Mouse (Mus musculus): ENCODE measurements around the gene Jtb. TPM values are rescaled to one million over a fixed set of nuclear protein-coding genes. Genes with fewer than 3 reads are reported as not detected.

Gene Jtb
- 96.8 and 99.7 TPM in 2 replicates for polyA plus RNA-seq (2015; fragmentation: Nextera tagmentation; extraction: Ambion mirVana)

GRCm38 (mm10) chr3:90231507-90232333 lies at the start of gene Jtb:
TSS of gene Jtb (plus strand) at chr3:90231597.
- Histone ChIP-seq H3K9ac (peak within 1 kb of the TSS; percentile 86), H3K9me3 (no peaks in the 10 kb centered on the region), H3K36me3 (peaks cover 36% of the 10 kb centered on the region), H3K27me3 (no peaks in the 10 kb centered on the region), H3K4me2 (replicated peaks) (peak within 1 kb of the TSS; percentile 84), H3K4me1 (peaks cover 10% of the 10 kb centered on the region), H3K27ac (peak within 1 kb of the TSS; percentile 87), H3K4me3 (peak within 1 kb of the TSS; percentile 82)
- under 1% methylated on average over 61 of the region's 61 CpGs for WGBS
- ATAC-seq (ENCODE audit: low FRiP score, low read depth), result peak; percentile 97

- Histone ChIP-seq H3K9me3 (no peaks in the 10 kb centered on the region), H3K36me3 (no peaks in the 10 kb centered on the region), H3K4me3 (no peak overlapping the region), H3K9ac (no peak overlapping the region), H3K27ac (no peak overlapping the region), H3K4me2 (replicated peaks) (no peak overlapping the region), H3K27me3 (no peaks in the 10 kb centered on the region), H3K4me1 (no peaks in the 10 kb centered on the region)
- ATAC-seq (ENCODE audit: low FRiP score, low read depth), result no peak
- WGBS, result 79% methylated on average over 3 of the region's 3 CpGs
Measured at GRCm38 (mm10) chr3:90183581-90183980, 47.8 kb upstream of the Jtb start.

GRCm38 (mm10) chr3:90190859-90191510 lies 40.4 kb upstream of the Jtb start:
- H3K27ac ChIP-seq, result no peak overlapping the region
- 75% methylated on average over 11 of the region's 11 CpGs for WGBS
- H3K9me3 ChIP-seq, result no peaks in the 10 kb centered on the region
- H3K9ac ChIP-seq, result no peak overlapping the region
- H3K4me1 ChIP-seq, result peaks cover 4% of the 10 kb centered on the region; the same call in 1 of the 2 replicates
- no peak for ATAC-seq (ENCODE audit: low FRiP score, low read depth)
- H3K4me3 ChIP-seq, result no peak overlapping the region
- no peaks in the 10 kb centered on the region for H3K36me3 ChIP-seq
- no peaks in the 10 kb centered on the region for H3K27me3 ChIP-seq
- H3K4me2 ChIP-seq (replicated peaks), result no peak overlapping the region

DNA sequence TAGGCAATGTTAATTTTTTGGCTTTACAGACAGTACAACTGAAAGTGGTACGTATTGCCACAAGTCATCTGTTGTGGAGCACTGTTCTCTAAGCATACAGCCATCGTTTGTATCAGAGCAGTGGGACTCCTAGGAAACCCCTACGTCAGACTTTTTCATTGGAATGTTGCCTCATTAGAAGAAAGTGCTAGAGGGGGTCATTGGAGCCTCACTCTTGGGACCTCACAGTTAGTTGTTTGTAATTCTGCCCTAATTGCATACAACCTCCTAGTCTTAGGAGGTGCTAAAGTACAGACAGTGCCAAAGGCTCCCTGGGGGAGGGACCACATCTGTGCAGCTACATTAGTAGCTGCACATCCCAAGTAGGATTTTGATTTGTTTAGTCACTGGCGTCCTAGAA lies 36.6 kb upstream of the Jtb start:
- H3K9ac ChIP-seq, result no peak overlapping the region
- WGBS, result 24% methylated on average over 4 of the region's 4 CpGs
- H3K36me3 ChIP-seq, result no peaks in the 10 kb centered on the region
- H3K9me3 ChIP-seq, result no peaks in the 10 kb centered on the region
- H3K4me1 ChIP-seq, result peaks cover 4% of the 10 kb centered on the region; the same call in 1 of the 2 replicates
- no peak overlapping the region for H3K4me2 ChIP-seq (replicated peaks)
- no peaks in the 10 kb centered on the region for H3K27me3 ChIP-seq
- no peak overlapping the region for H3K27ac ChIP-seq
- no peak overlapping the region for H3K4me3 ChIP-seq
- no peak for ATAC-seq (ENCODE audit: low FRiP score, low read depth)

DNA sequence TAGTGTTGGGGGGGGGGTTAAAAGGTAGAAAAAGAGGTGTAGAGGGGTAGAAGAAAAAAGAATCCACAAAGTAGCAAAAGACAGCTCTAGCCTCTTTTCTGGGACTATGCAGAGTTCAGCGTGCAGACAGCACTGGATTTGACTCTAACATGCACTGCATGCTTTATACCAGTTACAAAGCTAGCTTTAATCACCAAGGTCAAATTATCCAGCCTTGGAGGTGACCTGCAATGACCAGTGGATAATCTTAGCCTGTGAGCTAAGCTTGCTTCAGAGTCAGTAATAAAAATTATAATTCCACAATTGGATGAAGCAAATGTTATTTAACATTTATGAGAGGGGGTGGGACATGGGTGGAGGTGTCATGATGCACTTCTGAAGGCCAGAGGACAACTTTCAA lies 35.8 kb upstream of the Jtb start:
- no peak for ATAC-seq (ENCODE audit: low FRiP score, low read depth)
- no peak overlapping the region for H3K4me3 ChIP-seq
- no peak overlapping the region for H3K4me2 ChIP-seq (replicated peaks)
- no peaks in the 10 kb centered on the region for H3K9me3 ChIP-seq
- no peak overlapping the region for H3K27ac ChIP-seq
- no peaks in the 10 kb centered on the region for H3K36me3 ChIP-seq
- no peaks in the 10 kb centered on the region for H3K27me3 ChIP-seq
- WGBS, result 70% methylated on average over 1 of the region's 1 CpGs
- H3K9ac ChIP-seq, result no peak overlapping the region
- H3K4me1 ChIP-seq, result peaks cover 4% of the 10 kb centered on the region; the same call in 1 of the 2 replicates

DNA sequence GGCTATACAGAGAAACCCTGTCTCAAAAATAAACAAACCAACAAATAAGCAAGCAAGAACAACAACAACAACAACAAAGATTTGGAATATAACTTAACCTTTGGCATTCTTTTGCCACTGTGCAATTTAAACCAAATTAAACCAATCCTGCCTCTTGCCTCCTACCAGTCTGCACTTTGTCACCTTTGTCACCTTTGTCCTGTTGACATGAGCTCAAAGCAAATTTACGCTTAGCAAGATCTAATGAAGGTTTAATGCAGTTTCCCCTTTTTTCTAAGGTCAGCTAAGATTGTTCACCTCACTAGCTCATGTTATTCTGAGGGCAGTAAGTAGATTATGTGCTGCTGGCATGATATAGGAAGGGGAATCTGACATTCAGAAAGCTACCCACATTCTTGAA lies 33.8 kb upstream of the Jtb start:
- 69% methylated on average over 1 of the region's 1 CpGs for WGBS
- Histone ChIP-seq H3K4me1 (peaks cover 4% of the 10 kb centered on the region; the same call in 1 of the 2 replicates), H3K4me3 (no peak overlapping the region), H3K36me3 (no peaks in the 10 kb centered on the region), H3K27ac (no peak overlapping the region), H3K27me3 (no peaks in the 10 kb centered on the region), H3K9me3 (no peaks in the 10 kb centered on the region; the same call in 1 of the 2 replicates), H3K4me2 (replicated peaks) (no peak overlapping the region), H3K9ac (no peak overlapping the region)
- ATAC-seq (ENCODE audit: low FRiP score, low read depth), result no peak

DNA sequence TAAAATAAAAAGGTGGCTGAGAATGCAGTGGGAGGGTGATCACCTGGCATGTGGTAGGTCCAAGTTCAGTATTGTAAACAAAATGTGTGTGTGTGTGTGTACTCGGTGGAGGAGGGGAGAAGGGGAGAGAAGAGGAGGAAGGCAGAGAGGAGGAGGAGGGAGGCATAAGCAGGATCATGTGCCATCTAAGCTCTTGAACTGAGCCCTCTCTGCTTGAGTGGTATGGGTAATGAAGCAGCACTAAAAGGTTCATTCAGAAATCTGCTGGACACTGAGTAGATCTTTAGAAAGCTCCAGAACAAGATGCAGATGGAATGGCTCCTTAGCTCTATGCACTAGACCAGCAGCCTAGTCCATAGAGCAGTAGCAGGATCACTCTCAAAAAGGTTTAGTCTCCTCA lies 28.5 kb upstream of the Jtb start:
- Histone ChIP-seq H3K4me1 (no peaks in the 10 kb centered on the region), H3K4me3 (no peak overlapping the region), H3K9ac (no peak overlapping the region), H3K27me3 (no peaks in the 10 kb centered on the region), H3K36me3 (peaks cover 15% of the 10 kb centered on the region), H3K9me3 (no peaks in the 10 kb centered on the region; the same call in 1 of the 2 replicates), H3K4me2 (replicated peaks) (no peak overlapping the region), H3K27ac (no peak overlapping the region)
- WGBS, result 69% methylated on average over 1 of the region's 1 CpGs
- no peak for ATAC-seq (ENCODE audit: low FRiP score, low read depth)

GRCm38 (mm10) chr3:90203619-90204018 lies 27.8 kb upstream of the Jtb start:
- no peak for ATAC-seq (ENCODE audit: low FRiP score, low read depth)
- no peak overlapping the region for H3K4me2 ChIP-seq (replicated peaks)
- 76% methylated on average over 5 of the region's 5 CpGs for WGBS

GRCm38 (mm10) chr3:90204582-90204981 lies 26.8 kb upstream of the Jtb start:
- no peaks in the 10 kb centered on the region; the same call in 1 of the 2 replicates for H3K9me3 ChIP-seq
- no peaks in the 10 kb centered on the region for H3K27me3 ChIP-seq
- H3K9ac ChIP-seq, result no peak overlapping the region
- no peaks in the 10 kb centered on the region for H3K4me1 ChIP-seq
- no peak overlapping the region for H3K4me3 ChIP-seq
- 92% methylated on average over 2 of the region's 2 CpGs for WGBS
- peaks cover 32% of the 10 kb centered on the region for H3K36me3 ChIP-seq
- ATAC-seq (ENCODE audit: low FRiP score, low read depth), result no peak
- H3K27ac ChIP-seq, result no peak overlapping the region
- no peak overlapping the region for H3K4me2 ChIP-seq (replicated peaks)

More at GRCm38 (mm10) chr3:90203619-90204018, 27.8 kb upstream of the Jtb start:
- Histone ChIP-seq H3K4me3 (no peak overlapping the region), H3K27ac (no peak overlapping the region), H3K9me3 (no peaks in the 10 kb centered on the region; the same call in 1 of the 2 replicates), H3K9ac (no peak overlapping the region), H3K27me3 (no peaks in the 10 kb centered on the region), H3K36me3 (peaks cover 22% of the 10 kb centered on the region), H3K4me1 (no peaks in the 10 kb centered on the region)

- H3K9ac ChIP-seq, result no peak overlapping the region
- no peak overlapping the region for H3K4me3 ChIP-seq
- H3K27ac ChIP-seq, result no peak overlapping the region
- H3K4me1 ChIP-seq, result peaks cover 18% of the 10 kb centered on the region
- H3K27me3 ChIP-seq, result no peaks in the 10 kb centered on the region
- no peak overlapping the region for H3K4me2 ChIP-seq (replicated peaks)
- peaks cover 62% of the 10 kb centered on the region for H3K36me3 ChIP-seq
- no peak for ATAC-seq (ENCODE audit: low FRiP score, low read depth)
- H3K9me3 ChIP-seq, result no peaks in the 10 kb centered on the region
- 85% methylated on average over 2 of the region's 2 CpGs for WGBS
Measured at GRCm38 (mm10) chr3:90208662-90209061, 22.7 kb upstream of the Jtb start.

GRCm38 (mm10) chr3:90209908-90210566 lies 21.4 kb upstream of the Jtb start:
- Histone ChIP-seq H3K36me3 (peaks cover 62% of the 10 kb centered on the region), H3K4me1 (peaks cover 24% of the 10 kb centered on the region), H3K4me2 (replicated peaks) (no peak overlapping the region), H3K9ac (no peak overlapping the region), H3K4me3 (no peak overlapping the region), H3K27me3 (no peaks in the 10 kb centered on the region), H3K9me3 (no peaks in the 10 kb centered on the region), H3K27ac (no peak overlapping the region)
- ATAC-seq (ENCODE audit: low FRiP score, low read depth), result no peak
- 92% methylated on average over 5 of the region's 5 CpGs for WGBS

Measured in limb, embryonic 13.5 days (tissue).